Mouse (Mus musculus): ENCODE measurements around the gene Ap1g1.

Gene Ap1g1

DNA sequence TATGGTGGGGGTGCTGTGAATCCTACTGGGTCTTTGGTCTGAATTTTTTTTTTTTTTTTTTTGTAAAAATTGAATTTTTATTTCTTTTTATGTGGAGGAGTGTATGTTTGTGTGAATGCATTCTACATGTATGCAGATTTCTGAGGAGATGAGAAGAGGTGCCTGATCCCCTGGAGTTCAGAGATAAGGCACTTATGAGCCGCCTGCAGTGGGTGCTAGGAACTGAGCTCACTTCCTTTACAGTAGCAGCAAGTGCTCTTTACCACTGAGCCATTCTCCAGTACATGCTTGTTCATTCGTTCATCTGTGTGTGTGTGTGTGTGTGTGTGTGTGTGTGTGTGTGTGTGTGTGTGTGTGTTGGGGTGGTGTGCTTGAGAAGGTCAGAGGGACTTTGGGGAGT lies 12.6 kb downstream of the Ap1g1 start:
- no peak for DNase-seq

- no peak for DNase-seq
Measured at GRCm38 (mm10) chr8:109795166-109795565, 16.8 kb downstream of the Ap1g1 start.

GRCm38 (mm10) chr8:109798721-109799120 lies 20.4 kb downstream of the Ap1g1 start:
- DNase-seq: no peak

GRCm38 (mm10) chr8:109799245-109799644 lies 20.9 kb downstream of the Ap1g1 start:
- no peak for DNase-seq

DNA sequence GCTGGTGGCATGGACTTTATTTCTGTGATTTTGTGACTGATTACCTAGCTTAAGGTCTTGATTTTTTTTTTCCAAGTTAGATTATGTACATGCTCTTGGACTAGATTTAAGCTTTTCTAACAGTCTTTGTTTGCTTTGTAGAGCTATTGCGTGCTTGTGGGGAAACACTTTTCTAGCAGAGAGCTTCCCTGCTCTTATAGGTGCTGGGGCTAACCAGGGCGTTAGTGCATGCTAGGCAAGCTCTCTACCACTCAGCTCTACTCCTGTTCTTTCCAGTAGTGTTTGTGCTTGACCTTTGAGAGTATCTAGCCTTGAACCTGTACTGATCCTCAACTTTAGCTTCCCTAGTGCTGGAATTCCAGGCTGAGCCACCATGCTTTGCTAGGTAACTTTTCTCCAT lies 22.0 kb downstream of the Ap1g1 start:
- no peak for DNase-seq

GRCm38 (mm10) chr8:109803211-109803610 lies 24.9 kb downstream of the Ap1g1 start:
- no peak for DNase-seq

- no peak for DNase-seq
Measured at GRCm38 (mm10) chr8:109803801-109804200, 25.4 kb downstream of the Ap1g1 start.

DNA sequence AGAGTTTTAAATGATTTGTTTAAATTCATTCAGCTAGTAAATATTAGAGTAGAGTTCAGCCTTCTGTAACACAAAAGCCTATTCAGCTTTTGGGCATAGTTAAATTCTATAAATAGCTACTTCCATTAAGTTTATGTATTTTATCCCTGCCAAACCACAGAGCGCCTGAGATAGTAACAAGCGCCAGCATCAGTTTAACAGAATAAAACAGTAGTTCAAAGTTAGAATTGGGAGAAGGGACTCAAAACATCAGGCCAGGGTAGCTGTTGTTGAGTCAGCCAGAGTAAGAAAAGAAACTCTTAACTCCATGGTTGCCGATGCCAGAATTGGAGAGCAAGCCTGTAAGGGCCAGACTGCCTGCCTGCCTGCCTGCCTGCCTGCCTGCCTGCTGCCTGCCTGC lies 28.2 kb downstream of the Ap1g1 start:
- no peak for DNase-seq

- no peak for DNase-seq
Measured at GRCm38 (mm10) chr8:109807401-109808119, 29.2 kb downstream of the Ap1g1 start.

GRCm38 (mm10) chr8:109808120-109808447 lies 29.7 kb downstream of the Ap1g1 start:
- no peak for DNase-seq

DNA sequence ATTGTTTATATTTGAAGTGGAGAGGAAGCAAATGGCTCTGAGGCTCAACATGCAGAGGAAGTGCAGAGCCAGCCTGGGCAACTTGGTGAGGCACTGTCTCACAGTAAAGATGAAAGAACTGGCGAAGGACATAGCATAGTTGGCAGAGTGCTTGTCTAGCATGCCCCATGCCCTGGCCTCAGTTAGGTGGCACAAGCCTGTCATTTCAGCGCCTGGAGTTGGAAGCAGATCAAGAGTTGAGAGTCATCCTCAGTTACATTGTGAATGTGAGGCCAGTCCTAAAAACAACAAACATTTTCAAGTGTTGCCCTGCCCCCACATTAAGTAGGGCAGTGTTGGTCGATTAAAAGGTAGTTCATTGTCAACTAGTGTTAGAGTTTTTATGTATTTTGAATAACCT lies 32.1 kb downstream of the Ap1g1 start:
- no peak for DNase-seq

DNA sequence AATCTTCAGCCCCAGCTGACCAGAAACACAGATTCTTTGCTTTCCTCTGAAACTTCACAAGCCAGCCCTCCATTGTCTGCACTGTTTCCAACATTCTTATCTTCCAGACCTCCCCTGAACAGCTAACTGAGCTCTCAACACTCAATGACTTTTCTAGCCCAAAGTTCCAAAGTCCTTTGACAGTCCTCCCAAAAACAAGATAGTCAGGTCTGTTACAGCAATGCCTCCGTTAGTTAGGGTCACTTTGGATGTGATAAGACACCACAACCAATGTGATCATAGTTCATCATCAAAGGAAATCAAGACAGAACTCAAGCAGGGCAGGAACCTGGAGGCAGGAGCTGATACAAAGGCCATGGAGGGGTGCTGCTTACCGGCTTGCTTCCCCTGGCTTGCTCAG lies 36.9 kb downstream of the Ap1g1 start:
- DNase-seq: no peak

GRCm38 (mm10) chr8:109817933-109818332 lies 39.6 kb downstream of the Ap1g1 start:
- DNase-seq: no peak

GRCm38 (mm10) chr8:109823561-109823960 lies 45.2 kb downstream of the Ap1g1 start:
- no peak for DNase-seq

GRCm38 (mm10) chr8:109839822-109840221 lies 61.5 kb downstream of the Ap1g1 start:
- no peak for DNase-seq

DNA sequence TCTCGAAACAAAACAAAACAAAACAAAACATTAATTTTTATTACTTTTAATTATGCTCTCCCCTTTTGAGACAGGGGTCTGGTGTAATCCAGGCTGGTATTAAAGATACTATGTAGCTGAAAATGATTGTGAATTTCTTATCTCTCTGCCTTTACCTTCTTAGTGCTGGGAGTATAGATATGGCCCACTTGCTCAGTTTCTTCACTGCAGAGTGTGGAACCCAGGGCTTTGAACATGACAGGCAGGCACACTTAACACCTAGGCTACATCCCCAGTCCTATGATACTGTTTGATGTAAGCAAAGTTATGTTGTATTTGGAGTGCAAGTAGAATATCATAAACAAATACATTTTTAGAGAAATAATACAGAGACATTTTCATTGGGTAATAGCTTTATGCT lies 64.1 kb downstream of the Ap1g1 start:
- DNase-seq: no peak

GRCm38 (mm10) chr8:109847866-109848265 lies 69.5 kb downstream of the Ap1g1 start:
- DNase-seq: no peak

GRCm38 (mm10) chr8:109848981-109849380 lies 70.6 kb downstream of the Ap1g1 start:
- no peak for DNase-seq

DNA sequence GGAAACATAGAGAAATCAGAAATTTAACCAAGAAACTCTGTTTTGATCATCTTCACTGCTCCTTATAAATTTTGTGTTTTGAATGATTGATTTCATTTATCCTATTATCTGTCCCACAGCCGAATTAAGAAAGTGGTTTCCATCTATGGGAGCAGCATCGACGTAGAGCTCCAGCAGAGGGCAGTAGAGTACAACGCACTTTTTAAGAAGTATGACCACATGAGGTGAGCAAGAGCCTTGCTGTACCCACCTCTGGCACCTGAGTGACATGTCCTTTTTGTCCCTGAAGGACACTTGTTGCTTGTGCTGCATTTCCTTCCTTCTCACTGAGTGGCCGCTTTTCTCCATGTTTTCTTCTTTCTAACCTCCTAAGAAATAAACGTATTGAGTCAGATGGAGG lies 75.1 kb downstream of the Ap1g1 start:
- DNase-seq: peak; percentile 62

- no peak for DNase-seq
Measured at GRCm38 (mm10) chr8:109854522-109854921, 76.2 kb downstream of the Ap1g1 start.

GRCm38 (mm10) chr8:109855451-109855850 lies 77.1 kb downstream of the Ap1g1 start:
- no peak for DNase-seq

DNA sequence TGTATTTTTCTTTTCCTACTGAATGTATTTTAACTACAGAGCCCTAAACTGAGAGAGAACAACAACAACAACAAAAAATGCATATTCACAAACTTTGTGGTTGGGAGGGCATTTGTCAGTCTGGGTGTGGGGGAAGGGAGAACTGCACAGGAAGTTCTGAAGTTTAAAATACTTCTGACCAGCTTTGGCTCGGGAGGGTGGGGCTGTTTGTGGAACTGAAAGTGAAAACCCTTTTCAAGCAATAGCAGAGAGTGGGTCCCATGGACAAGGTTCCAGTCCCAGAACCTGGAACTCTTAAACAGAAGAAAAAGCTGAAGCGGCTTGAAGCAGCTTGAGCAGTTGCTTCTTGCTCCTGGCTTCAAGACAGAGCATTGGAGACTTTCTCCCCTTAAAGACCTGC lies 85.0 kb downstream of the Ap1g1 start:
- no peak for DNase-seq

DNA sequence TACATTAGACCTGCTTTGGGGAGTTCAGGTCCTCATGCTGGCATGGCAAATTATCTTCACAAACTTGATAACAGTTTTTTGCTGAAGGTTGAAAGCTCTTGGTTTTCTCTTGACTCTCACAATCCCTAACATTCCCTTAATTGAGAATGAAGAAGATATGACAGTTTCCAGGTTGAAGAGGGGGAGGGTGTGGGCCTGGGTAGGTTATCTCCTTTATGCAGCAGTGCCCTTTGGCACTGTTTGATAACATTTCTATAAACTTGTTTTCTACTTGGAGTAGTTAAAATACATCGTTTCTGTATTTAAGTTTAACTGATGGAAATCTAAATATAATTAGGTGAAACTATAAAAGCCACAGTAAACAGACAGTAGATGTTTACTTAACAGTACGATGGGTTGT lies 86.4 kb downstream of the Ap1g1 start:
- no peak for DNase-seq

DNA sequence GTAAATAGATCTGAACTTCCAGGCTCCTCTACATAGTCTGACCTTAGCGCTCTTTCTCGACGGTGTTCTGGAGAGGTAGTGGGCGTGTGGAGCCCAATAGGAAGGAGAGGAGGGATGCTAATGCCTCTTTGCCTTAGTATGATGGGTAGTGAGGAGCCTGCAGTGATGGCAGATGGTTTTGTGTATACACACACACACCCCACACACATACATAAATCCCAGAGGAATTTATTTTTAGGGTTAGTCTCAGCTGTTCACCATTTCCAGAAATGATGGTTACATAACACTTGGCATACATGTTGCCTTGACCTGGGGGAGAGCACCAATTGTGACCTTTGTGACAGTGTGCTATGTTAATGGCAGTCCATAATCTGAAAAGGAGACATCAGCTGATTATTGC lies 87.2 kb downstream of the Ap1g1 start:
- DNase-seq: no peak

DNA sequence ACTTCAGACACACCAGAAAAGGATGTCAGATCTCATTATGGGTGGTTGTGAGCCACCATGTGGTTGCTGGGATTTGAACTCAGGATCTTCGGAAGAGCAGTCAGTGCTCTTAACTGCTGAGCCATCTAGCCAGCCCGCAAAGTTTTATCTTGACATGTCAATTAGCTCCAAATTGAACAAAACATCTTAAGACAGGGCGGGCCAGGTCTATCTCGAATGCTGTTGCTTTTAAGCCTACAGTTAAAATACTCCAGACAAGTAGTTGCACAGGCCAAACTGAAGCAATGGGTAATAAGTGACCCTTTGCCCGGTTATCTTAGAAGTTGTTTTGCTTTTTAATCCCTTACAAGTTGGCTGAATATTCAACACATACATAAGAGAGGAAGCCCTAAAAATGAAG lies 88.3 kb downstream of the Ap1g1 start:
- DNase-seq: no peak
